Mouse (Mus musculus): ENCODE data around the gene Hist1h2ai. TPM values are rescaled to one million over a fixed set of nuclear protein-coding genes. Genes with fewer than 3 reads are reported as not detected.
"Not testable (repeated sequence)": the region's sequence is repeated elsewhere in the genome, so short reads cannot be mapped to it uniquely, and the experiment has no call there.

Hist1h2ai gene
- polyA plus RNA-seq, 1 experiment from 2014 or later: 28.1 TPM

- Histone ChIP-seq H3K4me1 (ENCODE audit: control insufficient read depth, insufficient read depth, low read length) (peaks cover 16% of the 10 kb centered on the region), H3K27ac (ENCODE audit: low read depth, low read length) (peak overlapping the region; percentile 96), H3K4me2 (replicated peaks; ENCODE audit: low read depth, low read length) (peak overlapping the region; percentile 74), H3K9me3 (ENCODE audit: control insufficient read depth, low read length) (no peaks in the 10 kb centered on the region), H3K36me3 (ENCODE audit: control insufficient read depth, insufficient read depth, low read length) (no peaks in the 10 kb centered on the region), H3K27me3 (ENCODE audit: control insufficient read depth, insufficient read depth, low read length) (no peaks in the 10 kb centered on the region), H3K4me3 (ENCODE audit: low read length) (peak overlapping the region; percentile 63), H3K9ac (ENCODE audit: low read depth, low read length) (peak overlapping the region; percentile 77)
- no peak for ATAC-seq (ENCODE audit: low FRiP score, low TSS enrichment)
- 7% methylated on average over 5 of the region's 5 CpGs for WGBS
Measured at GRCm38 (mm10) chr13:21749387-21750158, 33.4 kb downstream of the Hist1h2ai start.

GRCm38 (mm10) chr13:21750159-21751017 lies 34.2 kb downstream of the Hist1h2ai start, which contains the start of gene Hist1h4k:
Gene Hist1h4k (minus strand): TSS chr13:21750505.
- H3K9me3 ChIP-seq (ENCODE audit: control insufficient read depth, low read length); H3K27me3 ChIP-seq (ENCODE audit: control insufficient read depth, insufficient read depth, low read length); H3K36me3 ChIP-seq (ENCODE audit: control insufficient read depth, insufficient read depth, low read length): not testable (repeated sequence)
- Histone ChIP-seq H3K4me2 (replicated peaks; ENCODE audit: low read depth, low read length) (peak within 1 kb of the TSS; percentile 74), H3K9ac (ENCODE audit: low read depth, low read length) (peak within 1 kb of the TSS; percentile 77), H3K4me1 (ENCODE audit: control insufficient read depth, insufficient read depth, low read length) (peaks cover 16% of the 10 kb centered on the region), H3K4me3 (ENCODE audit: low read length) (peak within 1 kb of the TSS; percentile 63), H3K27ac (ENCODE audit: low read depth, low read length) (peak within 1 kb of the TSS; percentile 96)
- under 1% methylated on average over 43 of the region's 56 CpGs for WGBS
- ATAC-seq (ENCODE audit: low FRiP score, low TSS enrichment): peak; percentile 89

GRCm38 (mm10) chr13:21751417-21751816 lies 35.2 kb downstream of the Hist1h2ai start:
- no peak for ATAC-seq (ENCODE audit: low FRiP score, low TSS enrichment)
- H3K4me3 ChIP-seq (ENCODE audit: low read length): no peak overlapping the region
- peaks cover 16% of the 10 kb centered on the region for H3K4me1 ChIP-seq (ENCODE audit: control insufficient read depth, insufficient read depth, low read length)
- peak overlapping the region; percentile 55; the same call in 1 of the 2 replicates for H3K27ac ChIP-seq (ENCODE audit: low read depth, low read length)
- no peaks in the 10 kb centered on the region for H3K27me3 ChIP-seq (ENCODE audit: control insufficient read depth, insufficient read depth, low read length)
- H3K36me3 ChIP-seq (ENCODE audit: control insufficient read depth, insufficient read depth, low read length): no peaks in the 10 kb centered on the region
- no peak overlapping the region for H3K4me2 ChIP-seq (replicated peaks; ENCODE audit: low read depth, low read length)
- no peak overlapping the region for H3K9ac ChIP-seq (ENCODE audit: low read depth, low read length)
- H3K9me3 ChIP-seq (ENCODE audit: control insufficient read depth, low read length): no peaks in the 10 kb centered on the region

GRCm38 (mm10) chr13:21751827-21752226 lies 35.6 kb downstream of the Hist1h2ai start:
- H3K4me3 ChIP-seq (ENCODE audit: low read length): no peak overlapping the region
- no peak for ATAC-seq (ENCODE audit: low FRiP score, low TSS enrichment)
- H3K9me3 ChIP-seq (ENCODE audit: control insufficient read depth, low read length): no peaks in the 10 kb centered on the region
- no peak overlapping the region for H3K9ac ChIP-seq (ENCODE audit: low read depth, low read length)
- no peak overlapping the region for H3K4me2 ChIP-seq (replicated peaks; ENCODE audit: low read depth, low read length)
- 66% methylated on average over 3 of the region's 3 CpGs for WGBS
- peak overlapping the region; percentile 95 for H3K27ac ChIP-seq (ENCODE audit: low read depth, low read length)
- peaks cover 16% of the 10 kb centered on the region for H3K4me1 ChIP-seq (ENCODE audit: control insufficient read depth, insufficient read depth, low read length)
- no peaks in the 10 kb centered on the region for H3K36me3 ChIP-seq (ENCODE audit: control insufficient read depth, insufficient read depth, low read length)
- no peaks in the 10 kb centered on the region for H3K27me3 ChIP-seq (ENCODE audit: control insufficient read depth, insufficient read depth, low read length)

- ATAC-seq (ENCODE audit: low FRiP score, low TSS enrichment): no peak
- Histone ChIP-seq H3K36me3 (ENCODE audit: control insufficient read depth, insufficient read depth, low read length) (no peaks in the 10 kb centered on the region), H3K4me2 (replicated peaks; ENCODE audit: low read depth, low read length) (peak overlapping the region; percentile 59), H3K27me3 (ENCODE audit: control insufficient read depth, insufficient read depth, low read length) (no peaks in the 10 kb centered on the region), H3K9me3 (ENCODE audit: control insufficient read depth, low read length) (no peaks in the 10 kb centered on the region), H3K4me3 (ENCODE audit: low read length) (peak overlapping the region; percentile 43; the same call in 1 of the 2 replicates), H3K27ac (ENCODE audit: low read depth, low read length) (peak overlapping the region; percentile 95), H3K9ac (ENCODE audit: low read depth, low read length) (peak overlapping the region; percentile 78; the same call in 1 of the 2 replicates), H3K4me1 (ENCODE audit: control insufficient read depth, insufficient read depth, low read length) (peaks cover 16% of the 10 kb centered on the region)
- WGBS: 23% methylated on average over 3 of the region's 3 CpGs
Measured at GRCm38 (mm10) chr13:21752356-21752755, 36.1 kb downstream of the Hist1h2ai start.

GRCm38 (mm10) chr13:21753051-21753523 lies 36.9 kb downstream of the Hist1h2ai start:
- Histone ChIP-seq H3K4me1 (ENCODE audit: control insufficient read depth, insufficient read depth, low read length) (peaks cover 16% of the 10 kb centered on the region), H3K36me3 (ENCODE audit: control insufficient read depth, insufficient read depth, low read length) (no peaks in the 10 kb centered on the region; the same call in 1 of the 2 replicates), H3K9ac (ENCODE audit: low read depth, low read length) (peak overlapping the region; percentile 78), H3K27me3 (ENCODE audit: control insufficient read depth, insufficient read depth, low read length) (no peaks in the 10 kb centered on the region), H3K9me3 (ENCODE audit: control insufficient read depth, low read length) (no peaks in the 10 kb centered on the region), H3K4me2 (replicated peaks; ENCODE audit: low read depth, low read length) (peak overlapping the region; percentile 59), H3K27ac (ENCODE audit: low read depth, low read length) (peak overlapping the region; percentile 95), H3K4me3 (ENCODE audit: low read length) (peak overlapping the region; percentile 43)
- 3% methylated on average over 8 of the region's 10 CpGs for WGBS
- no peak for ATAC-seq (ENCODE audit: low FRiP score, low TSS enrichment)

GRCm38 (mm10) chr13:21753524-21754285 lies 37.5 kb downstream of the Hist1h2ai start, which contains the start of the genes Hist1h2ak and Hist1h2bn:
Gene Hist1h2ak (minus strand): TSS chr13:21753827.
Gene Hist1h2bn (plus strand): TSS chr13:21754123.
- not testable (repeated sequence) for H3K27me3 ChIP-seq (ENCODE audit: control insufficient read depth, insufficient read depth, low read length); H3K9me3 ChIP-seq (ENCODE audit: control insufficient read depth, low read length); H3K36me3 ChIP-seq (ENCODE audit: control insufficient read depth, insufficient read depth, low read length)
- Histone ChIP-seq H3K4me2 (replicated peaks; ENCODE audit: low read depth, low read length) (peak within 1 kb of the TSS; percentile 59), H3K27ac (ENCODE audit: low read depth, low read length) (peak within 1 kb of the TSS; percentile 95), H3K4me3 (ENCODE audit: low read length) (peak within 1 kb of the TSS; percentile 43), H3K4me1 (ENCODE audit: control insufficient read depth, insufficient read depth, low read length) (peaks cover 13% of the 10 kb centered on the region), H3K9ac (ENCODE audit: low read depth, low read length) (peak within 1 kb of the TSS; percentile 78)
- ATAC-seq (ENCODE audit: low FRiP score, low TSS enrichment): peak; percentile 94
- WGBS: under 1% methylated on average over 36 of the region's 50 CpGs

GRCm38 (mm10) chr13:21754294-21755001 lies 38.2 kb downstream of the Hist1h2ai start:
- not testable (repeated sequence) for H3K27me3 ChIP-seq (ENCODE audit: control insufficient read depth, insufficient read depth, low read length); H3K9me3 ChIP-seq (ENCODE audit: control insufficient read depth, low read length); H3K4me1 ChIP-seq (ENCODE audit: control insufficient read depth, insufficient read depth, low read length); ATAC-seq (ENCODE audit: low FRiP score, low TSS enrichment); H3K36me3 ChIP-seq (ENCODE audit: control insufficient read depth, insufficient read depth, low read length)
- Histone ChIP-seq H3K9ac (ENCODE audit: low read depth, low read length) (peak overlapping the region; percentile 61), H3K27ac (ENCODE audit: low read depth, low read length) (peak overlapping the region; percentile 95), H3K4me3 (ENCODE audit: low read length) (peak overlapping the region; percentile 35), H3K4me2 (replicated peaks; ENCODE audit: low read depth, low read length) (peak overlapping the region; percentile 59)
- WGBS: 2% methylated on average over 23 of the region's 26 CpGs

Data from kidney, embryonic 14.5 days (tissue).